In the genomic region with DNA sequence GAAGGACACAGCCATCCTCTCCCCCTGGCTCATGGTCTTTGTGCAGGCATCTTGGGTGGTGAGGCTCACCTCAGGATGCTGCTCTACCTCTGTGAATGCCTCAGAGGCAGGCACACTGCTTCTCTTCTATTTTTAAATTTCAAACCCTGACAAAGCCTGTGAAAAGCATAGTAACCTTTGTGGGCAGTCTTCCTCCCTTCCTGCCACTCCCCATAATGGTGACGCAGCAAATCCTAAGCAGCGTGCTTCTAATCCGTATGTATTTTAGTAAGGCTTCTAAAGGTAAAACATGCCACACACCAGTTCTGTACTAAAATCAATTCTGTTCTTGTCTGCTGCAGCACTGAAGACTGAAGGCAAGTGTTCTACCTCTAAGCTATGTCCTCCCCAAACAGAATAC, we compare ENCODE assay signal across 23 mouse cellular contexts.
"Had no signal": no experiment of that assay in that cellular context is flagged by ENCODE, and none has a peak within 500 bp of the region (broad histone marks: within the 10 kb centered on the region; RNA-seq: fewer than 3 reads in every experiment).

No protein-coding gene starts in this region.

- ATAC-seq: midbrain, embryonic 16.5 days had no signal

- H3K27me3 ChIP-seq: kidney, embryonic 15.5 days; limb, embryonic 12.5 days; limb, embryonic 15.5 days; liver, embryonic 13.5 days; midbrain, embryonic 12.5 days; neural tube, embryonic 13.5 days; stomach, embryonic 15.5 days had no signal

- H3K4me1 ChIP-seq: kidney, embryonic 15.5 days; limb, embryonic 12.5 days; limb, embryonic 15.5 days; midbrain, embryonic 12.5 days; neural tube, embryonic 13.5 days; stomach, embryonic 15.5 days had no signal

- H3K9me3 ChIP-seq: kidney, embryonic 15.5 days; limb, embryonic 12.5 days; limb, embryonic 15.5 days; liver, embryonic 13.5 days; midbrain, embryonic 12.5 days; neural tube, embryonic 13.5 days; stomach, embryonic 15.5 days had no signal

- DNase-seq: kidney, adult 11 months; kidney, adult 8-10 months; kidney, postnatal 10 days; kidney, postnatal 36 days; layer of hippocampus, postnatal 36 days; left cerebral cortex, postnatal 4 days; liver, embryonic 13.5 days; lung, adult 2 months; lung, postnatal 14 days; lung, postnatal 4 days; retina, postnatal 1 day; right cerebral cortex, postnatal 25 days; spleen, adult 18-20 months; thymus, postnatal 25 days had no signal

- H3K4me3 ChIP-seq: kidney, embryonic 15.5 days; left cerebral cortex, adult 2 months; limb, embryonic 12.5 days; limb, embryonic 15.5 days; liver, embryonic 13.5 days; midbrain, embryonic 12.5 days; myocyte; neural tube, embryonic 13.5 days; stomach, embryonic 15.5 days had no signal
